Mouse (Mus musculus) lung, adult 18-20 months (tissue): ENCODE data around the gene Cpm.

ENCODE experiments used
- DNase-seq, 2 experiments: peaks; one replicate each; pipeline ENCODE4 v3.0.0; 2022; ENCODE audit warnings: mixed read lengths in 2 of 2

The Cpm gene

GRCm38 (mm10) chr10:117677494-117678236 is 48.4 kb downstream of the Cpm start:
- DNase-seq: no peak

GRCm38 (mm10) chr10:117678357-117678756 is 49.1 kb downstream of the Cpm start:
- DNase-seq: no peak

- DNase-seq: no peak
These were observed 49.9 kb downstream of the Cpm start for GRCm38 (mm10) chr10:117679029-117679686.

GRCm38 (mm10) chr10:117679963-117680473 is 50.7 kb downstream of the Cpm start:
- no peak for DNase-seq

GRCm38 (mm10) chr10:117680868-117681513 is 51.7 kb downstream of the Cpm start:
- DNase-seq: no peak

- no peak for DNase-seq
These were observed 52.2 kb downstream of the Cpm start for GRCm38 (mm10) chr10:117681543-117681942.

- peak; percentile 32 to 53 for DNase-seq
These were observed 52.9 kb downstream of the Cpm start for GRCm38 (mm10) chr10:117681999-117682857.

GRCm38 (mm10) chr10:117682858-117683733 is 53.8 kb downstream of the Cpm start:
- DNase-seq: no peak

- DNase-seq: no peak
These were observed 54.4 kb downstream of the Cpm start for GRCm38 (mm10) chr10:117683734-117684037.

GRCm38 (mm10) chr10:117684298-117685170 is 55.2 kb downstream of the Cpm start:
- DNase-seq: no peak

GRCm38 (mm10) chr10:117685171-117685848 is 56.0 kb downstream of the Cpm start:
- DNase-seq: no peak

- no peak for DNase-seq
These were observed 56.7 kb downstream of the Cpm start for GRCm38 (mm10) chr10:117685849-117686591.

- DNase-seq: no peak
These were observed 57.7 kb downstream of the Cpm start for GRCm38 (mm10) chr10:117687018-117687417.

- DNase-seq: no peak
These were observed 58.3 kb downstream of the Cpm start for GRCm38 (mm10) chr10:117687577-117687976.

- DNase-seq: peak; percentile 28 to 32
These were observed 59.2 kb downstream of the Cpm start for GRCm38 (mm10) chr10:117688204-117689151.

- DNase-seq: no peak
These were observed 60.2 kb downstream of the Cpm start for GRCm38 (mm10) chr10:117689297-117690100.

GRCm38 (mm10) chr10:117690101-117690352 is 60.7 kb downstream of the Cpm start:
- DNase-seq: no peak
